ENCODE assay signal across 8 mouse cellular contexts in genomic region chr8:121949941-121950748, GRCm38 (mm10). TPM values are rescaled to one million over a fixed set of nuclear protein-coding genes. Genes with fewer than 3 reads are reported as not detected.
DNase-seq lines count a peak whose midpoint lies in the region; ATAC-seq and TF ChIP-seq lines count a peak whose summit lies in the region.

No protein-coding gene starts in this region.

- no peaks in the 10 kb centered on the region for H3K9me3 ChIP-seq in heart, embryonic 12.5 days (replicated peaks)
- no peaks in the 10 kb centered on the region for H3K9me3 ChIP-seq in kidney, postnatal 0 days (replicated peaks; ENCODE audit: low read length)
- H3K9me3 ChIP-seq in liver, embryonic 11.5 days (ENCODE audit: control insufficient read depth, low read length), result no peaks in the 10 kb centered on the region
- no peaks in the 10 kb centered on the region for H3K9me3 ChIP-seq in stomach, embryonic 14.5 days (ENCODE audit: control insufficient read depth, low read depth, low read length)

- DNase-seq in CD4-positive helper T cell, adult 2 months (ENCODE audit: low read depth, low spot score), result peak; percentile 100
- peak; percentile 98 for DNase-seq in brain, embryonic 18.5 days (ENCODE audit: low read depth, low spot score)
- DNase-seq in kidney, postnatal 0 days (ENCODE audit: low spot score), result peak; percentile 99
- peak; percentile 99 for DNase-seq in liver, embryonic 11.5 days (ENCODE audit: low spot score)
- DNase-seq in naive thymus-derived CD4-positive, alpha-beta T cell, adult 2 months (ENCODE audit: low read depth), result peak; percentile 99

- H3K4me2 ChIP-seq in heart, embryonic 12.5 days, result peak overlapping the region; percentile 84
- H3K4me2 ChIP-seq in kidney, postnatal 0 days (ENCODE audit: low read length), result peak overlapping the region; percentile 63
- H3K4me2 ChIP-seq in liver, embryonic 11.5 days, result peak overlapping the region; percentile 99
- peak overlapping the region; percentile 95 for H3K4me2 ChIP-seq in stomach, embryonic 14.5 days (replicated peaks; ENCODE audit: low read depth, low read length)

- no peaks in the 10 kb centered on the region for H3K27me3 ChIP-seq in heart, embryonic 12.5 days (replicated peaks)
- no peaks in the 10 kb centered on the region for H3K27me3 ChIP-seq in kidney, postnatal 0 days (ENCODE audit: insufficient read depth, low read length)
- no peaks in the 10 kb centered on the region for H3K27me3 ChIP-seq in liver, embryonic 11.5 days (replicated peaks; ENCODE audit: control insufficient read depth, insufficient read depth, low read length)
- H3K27me3 ChIP-seq in stomach, embryonic 14.5 days (ENCODE audit: control insufficient read depth, insufficient read depth, low read length), result no peaks in the 10 kb centered on the region

- H3K4me1 ChIP-seq in heart, embryonic 12.5 days (replicated peaks), result peaks cover 54% of the 10 kb centered on the region
- peaks cover 30% of the 10 kb centered on the region for H3K4me1 ChIP-seq in kidney, postnatal 0 days (replicated peaks; ENCODE audit: insufficient read depth, low read length)
- peaks cover 49% of the 10 kb centered on the region for H3K4me1 ChIP-seq in liver, embryonic 11.5 days (replicated peaks; ENCODE audit: control insufficient read depth, insufficient read depth, low read length)
- H3K4me1 ChIP-seq in stomach, embryonic 14.5 days (ENCODE audit: control insufficient read depth, insufficient read depth, low read length), result peaks cover 19% of the 10 kb centered on the region

- no peak for TF ChIP-seq CTCF in kidney, postnatal 0 days (IDR thresholded peaks at IDR 0.05; ENCODE audit: low read depth)

- WGBS in heart, embryonic 12.5 days, result under 1% methylated on average over 53 of the region's 66 CpGs
- under 1% methylated on average over 62 of the region's 66 CpGs for whole genome bisulfite sequencing in kidney, postnatal 0 days
- WGBS in liver, embryonic 11.5 days, result under 1% methylated on average over 65 of the region's 66 CpGs
- WGBS in stomach, embryonic 14.5 days, result under 1% methylated on average over 60 of the region's 66 CpGs

- H3K4me3 ChIP-seq in heart, embryonic 12.5 days, result peak overlapping the region; percentile 84
- peak overlapping the region; percentile 96 for H3K4me3 ChIP-seq in kidney, postnatal 0 days (replicated peaks; ENCODE audit: low read depth, low read length)
- H3K4me3 ChIP-seq in liver, embryonic 11.5 days (ENCODE audit: low read depth, low read length), result peak overlapping the region; percentile 95
- H3K4me3 ChIP-seq in stomach, embryonic 14.5 days (ENCODE audit: low read depth, low read length), result peak overlapping the region; percentile 90

- peaks cover 15% of the 10 kb centered on the region for H3K36me3 ChIP-seq in heart, embryonic 12.5 days
- H3K36me3 ChIP-seq in kidney, postnatal 0 days (ENCODE audit: insufficient read depth, low read length), result 0 out of 2 replicates have a peak, but pooled peaks cover 7% of the 10 kb centered on the region
- H3K36me3 ChIP-seq in liver, embryonic 11.5 days (ENCODE audit: control insufficient read depth, insufficient read depth, low read length), result peaks cover 3% of the 10 kb centered on the region; the same call in 1 of the 2 replicates
- peaks cover 18% of the 10 kb centered on the region for H3K36me3 ChIP-seq in stomach, embryonic 14.5 days (ENCODE audit: control insufficient read depth, insufficient read depth, low read length)

- H3K9ac ChIP-seq in heart, embryonic 12.5 days, result peak overlapping the region; percentile 93
- peak overlapping the region; percentile 100 for H3K9ac ChIP-seq in kidney, postnatal 0 days (ENCODE audit: low read depth, low read length)
- peak overlapping the region; percentile 99 for H3K9ac ChIP-seq in liver, embryonic 11.5 days (ENCODE audit: low read depth, low read length)
- peak overlapping the region; percentile 96 for H3K9ac ChIP-seq in stomach, embryonic 14.5 days (replicated peaks; ENCODE audit: low read depth, low read length)

- peak overlapping the region; percentile 93 for H3K27ac ChIP-seq in heart, embryonic 12.5 days (ENCODE audit: poor library complexity, severe bottlenecking)
- peak overlapping the region; percentile 99 for H3K27ac ChIP-seq in kidney, postnatal 0 days
- H3K27ac ChIP-seq in liver, embryonic 11.5 days (ENCODE audit: low read depth, low read length), result peak overlapping the region; percentile 98
- H3K27ac ChIP-seq in stomach, embryonic 14.5 days (ENCODE audit: low read length), result peak overlapping the region; percentile 87

- peak; percentile 84 for ATAC-seq in erythroid progenitor cell, adult 5-6 weeks (replicated peaks; ENCODE audit: low FRiP score, poor library complexity, severe bottlenecking)
- ATAC-seq in heart, embryonic 12.5 days (ENCODE audit: insufficient number of reproducible peaks, low FRiP score), result peak; percentile 95
- peak; percentile 93 for ATAC-seq in kidney, postnatal 0 days (replicated peaks; ENCODE audit: low FRiP score, low read depth)
- ATAC-seq in liver, embryonic 11.5 days (replicated peaks; ENCODE audit: low FRiP score), result peak; percentile 91
- ATAC-seq in stomach, embryonic 14.5 days (ENCODE audit: insufficient number of reproducible peaks, insufficient read depth, low FRiP score, low read depth), result peak; percentile 93

RNA-seq across cellular contexts. Expression of gene Banp, which starts 0.6 kb away (rescaled TPM):
- total RNA-seq in erythroid progenitor cell, adult 5-6 weeks (2015; ENCODE audit: low replicate concordance), result 16.3 and 41.1 TPM in 2 replicates
- 42.2 and 94.6 TPM in 2 replicates for total RNA-seq in erythroid progenitor cell, adult 5-6 weeks (2017; ENCODE audit: low replicate concordance)
- 28.4 and 31.8 TPM in 2 replicates for polyA plus RNA-seq in heart, embryonic 12.5 days (2016; fragmentation: Nextera tagmentation; extraction: Ambion mirVana)
- polyA plus RNA-seq in kidney, postnatal 0 days (2015; fragmentation: Nextera tagmentation; extraction: Ambion mirVana), result 23.1 and 24.6 TPM in 2 replicates
- 40.2 and 47.4 TPM in 2 replicates for polyA plus RNA-seq in liver, embryonic 11.5 days (2014; fragmentation: Nextera tagmentation; extraction: Ambion mirVana)
- polyA plus RNA-seq in stomach, embryonic 14.5 days (2014; fragmentation: Nextera tagmentation; extraction: Ambion mirVana), result 33.8 and 42.4 TPM in 2 replicates

RNA-seq across cellular contexts. Expression of gene Car5a, which starts 5.4 kb away (rescaled TPM):
- total RNA-seq in erythroid progenitor cell, adult 5-6 weeks (2015; ENCODE audit: low replicate concordance), result not detected in 2 replicates
- total RNA-seq in erythroid progenitor cell, adult 5-6 weeks (2017; ENCODE audit: low replicate concordance), result not detected in 2 replicates
- not detected in 2 replicates for polyA plus RNA-seq in heart, embryonic 12.5 days (2016; fragmentation: Nextera tagmentation; extraction: Ambion mirVana)
- polyA plus RNA-seq in kidney, postnatal 0 days (2015; fragmentation: Nextera tagmentation; extraction: Ambion mirVana), result 0.12 and 0.23 TPM in 2 replicates
- polyA plus RNA-seq in liver, embryonic 11.5 days (2014; fragmentation: Nextera tagmentation; extraction: Ambion mirVana), result 0.55 and 0.66 TPM in 2 replicates
- polyA plus RNA-seq in stomach, embryonic 14.5 days (2014; fragmentation: Nextera tagmentation; extraction: Ambion mirVana), result not detected in 2 replicates

RNA-seq across cellular contexts. Expression of gene Slc7a5, which starts 42.7 kb away (rescaled TPM):
- total RNA-seq in erythroid progenitor cell, adult 5-6 weeks (2015; ENCODE audit: low replicate concordance), result 204 and 216 TPM in 2 replicates
- total RNA-seq in erythroid progenitor cell, adult 5-6 weeks (2017; ENCODE audit: low replicate concordance), result 167 and 189 TPM in 2 replicates
- polyA plus RNA-seq in heart, embryonic 12.5 days (2016; fragmentation: Nextera tagmentation; extraction: Ambion mirVana), result 22.3 and 24.6 TPM in 2 replicates
- polyA plus RNA-seq in kidney, postnatal 0 days (2015; fragmentation: Nextera tagmentation; extraction: Ambion mirVana), result 9.2 and 10.2 TPM in 2 replicates
- polyA plus RNA-seq in liver, embryonic 11.5 days (2014; fragmentation: Nextera tagmentation; extraction: Ambion mirVana), result 58.2 and 61.5 TPM in 2 replicates
- polyA plus RNA-seq in stomach, embryonic 14.5 days (2014; fragmentation: Nextera tagmentation; extraction: Ambion mirVana), result 17.1 and 19.7 TPM in 2 replicates

Comparison
In these comparisons a context has a peak if more than half of its experiments do, and no peak if none do; other contexts are left out.
1. Peak in every context shown above with its lines: DNase-seq, ATAC-seq, H3K4me3 ChIP-seq and H3K27ac ChIP-seq.